In genomic region chr6:37895646-37896435, GRCm38 (mm10) we compare ENCODE assay signal across 8 mouse cellular contexts. TPM values are rescaled to one million over a fixed set of nuclear protein-coding genes. Genes with fewer than 3 reads are reported as not detected.
DNase-seq lines count a peak whose midpoint lies in the region; ATAC-seq and TF ChIP-seq lines count a peak whose summit lies in the region.

No protein-coding gene starts in this region.

- no peaks in the 10 kb centered on the region for H3K27me3 ChIP-seq in liver, postnatal 0 days (ENCODE audit: insufficient read depth, low read length)
- H3K27me3 ChIP-seq in forebrain, embryonic 16.5 days (replicated peaks; ENCODE audit: control insufficient read depth, insufficient read depth, low read length), result no peaks in the 10 kb centered on the region

- TF ChIP-seq EP300 in liver, postnatal 0 days (IDR thresholded peaks at IDR 0.05; ENCODE audit: low read depth), result no peak

- DNase-seq in liver (peak; percentile 10), ZHBTc4 (ENCODE audit: low read depth, low spot score) (peak; percentile 71)
- DNase-seq in liver, postnatal 0 days, result no peak
- peak; percentile 24 for DNase-seq in induced T-regulatory cell, adult 2 months (ENCODE audit: low read depth)
- peak; percentile 39 for DNase-seq in left cerebral cortex, postnatal 4 days

- no peak for TF ChIP-seq CTCF in liver, postnatal 0 days (IDR thresholded peaks at IDR 0.05; ENCODE audit: low read depth)

- H3K27ac ChIP-seq in liver, postnatal 0 days (ENCODE audit: low read depth), result no peak overlapping the region
- H3K27ac ChIP-seq in forebrain, embryonic 16.5 days (ENCODE audit: low read length), result peak overlapping the region; percentile 33; the same call in 1 of the 2 replicates

- no peak overlapping the region for H3K9ac ChIP-seq in liver, postnatal 0 days (replicated peaks)
- no peak overlapping the region for H3K9ac ChIP-seq in forebrain, embryonic 16.5 days (replicated peaks; ENCODE audit: low read depth, low read length)

- H3K9me3 ChIP-seq in liver, postnatal 0 days (ENCODE audit: low read length), result no peaks in the 10 kb centered on the region
- peaks cover 6% of the 10 kb centered on the region; the same call in 1 of the 2 replicates for H3K9me3 ChIP-seq in forebrain, embryonic 16.5 days (ENCODE audit: control insufficient read depth, low read length)

- no peaks in the 10 kb centered on the region for H3K4me1 ChIP-seq in liver, postnatal 0 days (ENCODE audit: insufficient read depth)
- peaks cover 8% of the 10 kb centered on the region; the same call in 1 of the 2 replicates for H3K4me1 ChIP-seq in forebrain, embryonic 16.5 days (replicated peaks; ENCODE audit: control insufficient read depth, insufficient read depth, low read length)

- no peaks in the 10 kb centered on the region for H3K36me3 ChIP-seq in liver, postnatal 0 days (replicated peaks; ENCODE audit: insufficient read depth, low read length)
- H3K36me3 ChIP-seq in forebrain, embryonic 16.5 days (ENCODE audit: control insufficient read depth, insufficient read depth), result no peaks in the 10 kb centered on the region; the same call in 1 of the 2 replicates

- no peak overlapping the region for H3K4me3 ChIP-seq in liver, postnatal 0 days (ENCODE audit: low read depth, low read length)
- H3K4me3 ChIP-seq in forebrain, embryonic 16.5 days (replicated peaks; ENCODE audit: low read length), result no peak overlapping the region

- no peak for ATAC-seq in liver, postnatal 0 days
- peak; percentile 93 for ATAC-seq in forebrain, embryonic 16.5 days
- ATAC-seq in neutrophil, adult 5-6 weeks (ENCODE audit: extremely low read depth, insufficient number of reproducible peaks, low FRiP score, poor library complexity, severe bottlenecking), result peak; percentile 95
- no peak; the same call in 1 of the 2 replicates for ATAC-seq in erythroblast, adult 5-6 weeks (replicated peaks; ENCODE audit: low FRiP score, poor library complexity, severe bottlenecking)

- WGBS in liver, postnatal 0 days (ENCODE audit: insufficient replicate concordance), result 85% methylated on average over 5 of the region's 5 CpGs
- 58% methylated on average over 5 of the region's 5 CpGs for WGBS in forebrain, embryonic 16.5 days

- intact Hi-C loops in left cerebral cortex, postnatal 4 days (cut with DNase I), result no loop called here

- no peak overlapping the region for H3K4me2 ChIP-seq in liver, postnatal 0 days (ENCODE audit: low read depth, low read length)
- no peak overlapping the region for H3K4me2 ChIP-seq in forebrain, embryonic 16.5 days (ENCODE audit: low read length)

RNA-seq across cellular contexts. Expression of gene Trim24, which starts 25.2 kb away (rescaled TPM):
- polyA plus RNA-seq in liver, postnatal 0 days (2015; fragmentation: Nextera tagmentation; extraction: Ambion mirVana), result 2.7 TPM in 2 replicates
- 15.1 and 15.6 TPM in 2 replicates for polyA plus RNA-seq in forebrain, embryonic 16.5 days (2015; fragmentation: Nextera tagmentation; extraction: Ambion mirVana)
- 10 to 100 TPM; 68.8 to 73.6 TPM for total RNA-seq in left cerebral cortex, postnatal 4 days (2021)
- total RNA-seq in neutrophil, adult 5-6 weeks (2017), result 44.4 and 53.2 TPM in 2 replicates
- total RNA-seq in erythroblast, adult 5-6 weeks (2015; ENCODE audit: low replicate concordance), result 17.5 and 29.7 TPM in 2 replicates
- 22.0 and 23.4 TPM in 2 replicates for total RNA-seq in erythroblast, adult 5-6 weeks (2017; ENCODE audit: low replicate concordance)

Comparison
In these comparisons a context has a peak if more than half of its experiments do, and no peak if none do; other contexts are left out.
1. ATAC-seq: peak in forebrain, embryonic 16.5 days (single experiment) and neutrophil, adult 5-6 weeks (single experiment); none in liver, postnatal 0 days (single experiment) and erythroblast, adult 5-6 weeks (single experiment).